Mouse (Mus musculus) adrenal gland, postnatal 25 days (tissue): ENCODE data around the gene Myo5a. TPM values are rescaled to one million over a fixed set of nuclear protein-coding genes. Genes with fewer than 3 reads are reported as not detected.
"Not testable (repeated sequence)": the region's sequence is repeated elsewhere in the genome, so short reads cannot be mapped to it uniquely, and the experiment has no call there.

Source experiments
- DNase-seq: peaks from one replicate; pipeline ENCODE4 v3.0.0; 2021; ENCODE audit warnings: mixed read lengths
- total RNA-seq: library from RNA; stranded (reverse); gene quantifications from 2 replicates; pipeline ENCODE4 v1.2.3, GENCODE M21; 2021

Myo5a gene
- total RNA-seq, 1 experiment from 2014 or later = 43.7 TPM

GRCm38 (mm10) chr9:75248359-75248758 is 177.5 kb downstream of the Myo5a start:
- DNase-seq = no peak

GRCm38 (mm10) chr9:75248874-75249273 is 178.1 kb downstream of the Myo5a start:
- no peak for DNase-seq

GRCm38 (mm10) chr9:75253158-75253557 is 182.3 kb downstream of the Myo5a start:
- not testable (repeated sequence) for DNase-seq

- no peak for DNase-seq
Observed at GRCm38 (mm10) chr9:75253766-75254165, 183.0 kb downstream of the Myo5a start.

- no peak for DNase-seq
Observed at GRCm38 (mm10) chr9:75254196-75254955, 183.6 kb downstream of the Myo5a start.

GRCm38 (mm10) chr9:75255820-75256545 is 185.2 kb downstream of the Myo5a start:
- DNase-seq = no peak

- no peak for DNase-seq
Observed at GRCm38 (mm10) chr9:75258792-75259191, 188.0 kb downstream of the Myo5a start.

GRCm38 (mm10) chr9:75259656-75260055 is 188.8 kb downstream of the Myo5a start:
- no peak for DNase-seq

- no peak for DNase-seq
Observed at GRCm38 (mm10) chr9:75261332-75261872, 190.6 kb downstream of the Myo5a start.

- no peak for DNase-seq
Observed at GRCm38 (mm10) chr9:75262235-75262826, 191.5 kb downstream of the Myo5a start.

GRCm38 (mm10) chr9:75264008-75264718 is 193.3 kb downstream of the Myo5a start:
- no peak for DNase-seq

- DNase-seq = no peak
Observed at GRCm38 (mm10) chr9:75267147-75267546, 196.3 kb downstream of the Myo5a start.

GRCm38 (mm10) chr9:75270382-75270781 is 199.6 kb downstream of the Myo5a start:
- DNase-seq = no peak

GRCm38 (mm10) chr9:75271539-75271938 is 200.7 kb downstream of the Myo5a start:
- DNase-seq = no peak

Other genes starting within 250 kb of the Myo5a start
- not detected in 2 replicates for gene Onecut1, start 209.1 kb upstream of the Myo5a start, total RNA-seq
- 110 and 125 TPM in 2 replicates for gene Fam214a, start 118.1 kb upstream of the Myo5a start, total RNA-seq
- gene Arpp19, start 33.4 kb upstream of the Myo5a start, total RNA-seq = 303 and 351 TPM in 2 replicates
- 3.8 and 4.8 TPM in 2 replicates for gene Myo5c, start 161.0 kb downstream of the Myo5a start, total RNA-seq
- 36.7 and 37.3 TPM in 2 replicates for gene Gnb5, start 235.3 kb downstream of the Myo5a start, total RNA-seq